Mouse (Mus musculus): ENCODE data around the gene C6.
A peak's percentile ranks its signal among the peaks of the same experiment; 100 is the strongest.

Gene C6

GRCm38 (mm10) chr15:4726830-4727310 is at the start of gene C6:
TSS of gene C6 (plus strand) at chr15:4727175.
- no peak for DNase-seq (ENCODE audit: low read depth)

- no peak for DNase-seq (ENCODE audit: low read depth)
Observed at GRCm38 (mm10) chr15:4697604-4698003, 29.4 kb upstream of the C6 start.

GRCm38 (mm10) chr15:4734150-4734549 is 7.2 kb downstream of the C6 start:
- DNase-seq (ENCODE audit: low read depth): no peak

- no peak for DNase-seq (ENCODE audit: low read depth)
Observed at GRCm38 (mm10) chr15:4734996-4735609, 8.1 kb downstream of the C6 start.

GRCm38 (mm10) chr15:4747656-4748055 is 20.7 kb downstream of the C6 start:
- no peak for DNase-seq (ENCODE audit: low read depth)

- DNase-seq (ENCODE audit: low read depth): no peak
Observed at GRCm38 (mm10) chr15:4790378-4790777, 63.4 kb downstream of the C6 start.

- DNase-seq (ENCODE audit: low read depth): no peak
Observed at GRCm38 (mm10) chr15:4796861-4797260, 69.9 kb downstream of the C6 start.

GRCm38 (mm10) chr15:4804256-4804655 is 77.3 kb downstream of the C6 start:
- no peak for DNase-seq (ENCODE audit: low read depth)

- DNase-seq (ENCODE audit: low read depth): no peak
Observed at GRCm38 (mm10) chr15:4808131-4808530, 81.2 kb downstream of the C6 start.

GRCm38 (mm10) chr15:4814976-4815375 is 88.0 kb downstream of the C6 start:
- no peak for DNase-seq (ENCODE audit: low read depth)

- DNase-seq (ENCODE audit: low read depth): no peak
Observed at GRCm38 (mm10) chr15:4815711-4816110, 88.7 kb downstream of the C6 start.

- peak; percentile 4 for DNase-seq (ENCODE audit: low read depth)
Observed at GRCm38 (mm10) chr15:4816752-4817493, 89.9 kb downstream of the C6 start.

GRCm38 (mm10) chr15:4818437-4818836 is 91.5 kb downstream of the C6 start:
- no peak for DNase-seq (ENCODE audit: low read depth)

GRCm38 (mm10) chr15:4821161-4821560 is 94.2 kb downstream of the C6 start:
- DNase-seq (ENCODE audit: low read depth): no peak

- DNase-seq (ENCODE audit: low read depth): no peak
Observed at GRCm38 (mm10) chr15:4821824-4822223, 94.8 kb downstream of the C6 start.

- no peak for DNase-seq (ENCODE audit: low read depth)
Observed at GRCm38 (mm10) chr15:4827736-4828135, 100.8 kb downstream of the C6 start.

GRCm38 (mm10) chr15:4836354-4836753 is 109.4 kb downstream of the C6 start:
- no peak for DNase-seq (ENCODE audit: low read depth)

GRCm38 (mm10) chr15:4850015-4850414 is 123.0 kb downstream of the C6 start:
- DNase-seq (ENCODE audit: low read depth): no peak
